Mouse (Mus musculus) neural tube, embryonic 11.5 days (tissue): Measurements from ENCODE around the gene Ptpn1. TPM values are rescaled to one million over a fixed set of nuclear protein-coding genes. Genes with fewer than 3 reads are reported as not detected.

Source experiments
- ATAC-seq: fragments of 200-750 bp; cut with Nextera tagmentation; 2 replicates; pipeline ENCODE4 v1.8.0; 2017; ENCODE audit warnings: moderate number of reproducible peaks, mild to moderate bottlenecking, moderate TSS enrichment, moderate library complexity; ENCODE audit not compliant: insufficient read depth, low FRiP score, low TSS enrichment
- DNase-seq: peaks from one replicate; pipeline ENCODE4 v3.0.0-alpha.2; 2015; ENCODE audit warnings: low spot score
- H3K27ac ChIP-seq: fragments of 300-500 bp; sonication (generic); 2 replicates; pipeline ENCODE4 v1.5.1; 2014; ENCODE audit warnings: low read depth, mild to moderate bottlenecking, low read length
- H3K27me3 ChIP-seq: fragments of 300-500 bp; sonication (generic); 2 replicates; pipeline ENCODE4 v1.6.1; 2014; ENCODE audit warnings: mild to moderate bottlenecking, low read length, mixed read lengths; ENCODE audit not compliant: control insufficient read depth, insufficient read depth
- H3K36me3 ChIP-seq: fragments of 300-500 bp; sonication (generic); 2 replicates; pipeline ENCODE4 v1.6.1; 2014; ENCODE audit warnings: mild to moderate bottlenecking, low read length, moderate library complexity, mixed read lengths; ENCODE audit not compliant: control insufficient read depth, insufficient read depth
- H3K4me1 ChIP-seq: fragments of 300-500 bp; sonication (generic); 2 replicates; pipeline ENCODE4 v1.6.1; 2014; ENCODE audit warnings: low read length, mixed read lengths; ENCODE audit not compliant: control insufficient read depth, insufficient read depth
- H3K4me2 ChIP-seq: fragments of 300-500 bp; sonication (generic); 2 replicates; pipeline ENCODE4 v1.6.1; 2014; ENCODE audit warnings: low read depth, mild to moderate bottlenecking, moderate library complexity
- H3K4me3 ChIP-seq: fragments of 300-500 bp; sonication (generic); 2 replicates; pipeline ENCODE4 v1.5.1; 2014; ENCODE audit warnings: low read depth, low read length
- H3K9ac ChIP-seq: fragments of 300-500 bp; sonication (generic); 2 replicates; pipeline ENCODE4 v1.6.1; 2014; ENCODE audit warnings: mild to moderate bottlenecking, low read length
- H3K9me3 ChIP-seq: fragments of 300-500 bp; sonication (generic); 2 replicates; pipeline ENCODE4 v1.6.1; 2016; ENCODE audit warnings: low read length; ENCODE audit not compliant: control insufficient read depth
- WGBS: fragments of 180-500 bp; shearing (Covaris S2); extraction: QIAGEN DNeasy Blood & Tissue Kit; methylation state at CpG from one replicate; pipeline ENCODE4 v1.1.7; 2014; 5-methylcytosine and 5-hydroxymethylcytosine counted together
- polyA plus RNA-seq: library from polyadenylated mRNA; unstranded; fragments of >200 nt; fragmentation: Nextera tagmentation; extraction: Ambion mirVana; gene quantifications from 2 replicates; pipeline ENCODE4 v1.2.1, GENCODE M21; 2014

Gene Ptpn1
- polyA plus RNA-seq, 1 experiment from 2014 or later, result 98.9 TPM

- peaks cover 2% of the 10 kb centered on the region; the same call in 1 of the 2 replicates for H3K4me1 ChIP-seq
- peaks cover 3% of the 10 kb centered on the region for H3K36me3 ChIP-seq
- H3K4me2 ChIP-seq, result no peak overlapping the region
- DNase-seq (no peak), ATAC-seq (no peak)
- no peak overlapping the region for H3K27ac ChIP-seq
- WGBS, result 93% methylated on average over 9 of the region's 9 CpGs
- H3K4me3 ChIP-seq, result no peak overlapping the region
- no peak overlapping the region for H3K9ac ChIP-seq
- no peaks in the 10 kb centered on the region for H3K27me3 ChIP-seq
- H3K9me3 ChIP-seq, result no peaks in the 10 kb centered on the region
These were observed 32.0 kb downstream of the Ptpn1 start for GRCm38 (mm10) chr2:167963778-167964300.

- Histone ChIP-seq H3K27ac (no peak overlapping the region), H3K4me1 (no peaks in the 10 kb centered on the region; the same call in 1 of the 2 replicates), H3K4me2 (no peak overlapping the region), H3K4me3 (no peak overlapping the region), H3K36me3 (peaks cover 3% of the 10 kb centered on the region), H3K27me3 (no peaks in the 10 kb centered on the region), H3K9me3 (no peaks in the 10 kb centered on the region), H3K9ac (no peak overlapping the region)
- ATAC-seq, result no peak
- no peak for DNase-seq
- WGBS, result 96% methylated on average over 9 of the region's 9 CpGs
These were observed 32.5 kb downstream of the Ptpn1 start for GRCm38 (mm10) chr2:167964320-167964719.

GRCm38 (mm10) chr2:167965911-167966310 lies 34.1 kb downstream of the Ptpn1 start:
- 88% methylated on average over 3 of the region's 3 CpGs for WGBS
- no peak overlapping the region for H3K4me2 ChIP-seq
- ATAC-seq (no peak), DNase-seq (no peak)
- no peaks in the 10 kb centered on the region for H3K27me3 ChIP-seq
- no peak overlapping the region for H3K4me3 ChIP-seq
- H3K9ac ChIP-seq, result no peak overlapping the region
- H3K36me3 ChIP-seq, result peaks cover 6% of the 10 kb centered on the region
- no peaks in the 10 kb centered on the region for H3K9me3 ChIP-seq
- H3K4me1 ChIP-seq, result no peaks in the 10 kb centered on the region
- no peak overlapping the region for H3K27ac ChIP-seq

- WGBS, result 90% methylated on average over 7 of the region's 7 CpGs
- Histone ChIP-seq H3K27me3 (no peaks in the 10 kb centered on the region), H3K4me1 (no peaks in the 10 kb centered on the region), H3K9ac (no peak overlapping the region), H3K27ac (no peak overlapping the region), H3K4me3 (no peak overlapping the region), H3K4me2 (no peak overlapping the region), H3K9me3 (no peaks in the 10 kb centered on the region), H3K36me3 (peaks cover 12% of the 10 kb centered on the region)
- DNase-seq (no peak), ATAC-seq (no peak)
These were observed 36.6 kb downstream of the Ptpn1 start for GRCm38 (mm10) chr2:167968504-167968903.

- H3K4me2 ChIP-seq, result no peak overlapping the region
- no peak overlapping the region for H3K27ac ChIP-seq
- H3K9me3 ChIP-seq, result no peaks in the 10 kb centered on the region
- no peaks in the 10 kb centered on the region for H3K27me3 ChIP-seq
- H3K36me3 ChIP-seq, result peaks cover 15% of the 10 kb centered on the region
- 94% methylated on average over 10 of the region's 10 CpGs for WGBS
- H3K4me3 ChIP-seq, result no peak overlapping the region
- ATAC-seq (no peak), DNase-seq (no peak)
- H3K4me1 ChIP-seq, result no peaks in the 10 kb centered on the region
- H3K9ac ChIP-seq, result no peak overlapping the region
These were observed 38.1 kb downstream of the Ptpn1 start for GRCm38 (mm10) chr2:167969851-167970541.

GRCm38 (mm10) chr2:167972146-167972545 lies 40.3 kb downstream of the Ptpn1 start:
- Histone ChIP-seq H3K4me3 (no peak overlapping the region), H3K9me3 (no peaks in the 10 kb centered on the region), H3K36me3 (peaks cover 21% of the 10 kb centered on the region), H3K27me3 (no peaks in the 10 kb centered on the region), H3K4me1 (no peaks in the 10 kb centered on the region), H3K4me2 (no peak overlapping the region), H3K27ac (no peak overlapping the region), H3K9ac (no peak overlapping the region)
- 77% methylated on average over 5 of the region's 5 CpGs for WGBS
- no peak for DNase-seq
- ATAC-seq, result no peak

- Histone ChIP-seq H3K9ac (no peak overlapping the region), H3K27ac (no peak overlapping the region), H3K4me1 (no peaks in the 10 kb centered on the region), H3K4me3 (no peak overlapping the region), H3K9me3 (no peaks in the 10 kb centered on the region), H3K4me2 (no peak overlapping the region), H3K36me3 (peaks cover 21% of the 10 kb centered on the region), H3K27me3 (no peaks in the 10 kb centered on the region)
- ATAC-seq (no peak), DNase-seq (no peak)
- WGBS, result 74% methylated on average over 1 of the region's 1 CpGs
These were observed 41.0 kb downstream of the Ptpn1 start for GRCm38 (mm10) chr2:167972809-167973208.

- Histone ChIP-seq H3K9ac (no peak overlapping the region), H3K9me3 (no peaks in the 10 kb centered on the region), H3K4me3 (no peak overlapping the region), H3K36me3 (peaks cover 18% of the 10 kb centered on the region), H3K4me1 (no peaks in the 10 kb centered on the region), H3K27ac (no peak overlapping the region), H3K4me2 (no peak overlapping the region), H3K27me3 (no peaks in the 10 kb centered on the region)
- DNase-seq (no peak), ATAC-seq (no peak)
- WGBS, result 85% methylated on average over 12 of the region's 12 CpGs
These were observed 43.9 kb downstream of the Ptpn1 start for GRCm38 (mm10) chr2:167975746-167976145.

GRCm38 (mm10) chr2:167978271-167978670 lies 46.4 kb downstream of the Ptpn1 start:
- peaks cover 12% of the 10 kb centered on the region for H3K36me3 ChIP-seq
- 96% methylated on average over 10 of the region's 10 CpGs for WGBS
- H3K9ac ChIP-seq, result no peak overlapping the region
- no peaks in the 10 kb centered on the region for H3K27me3 ChIP-seq
- DNase-seq, result no peak
- H3K4me3 ChIP-seq, result no peak overlapping the region
- no peak overlapping the region for H3K27ac ChIP-seq
- ATAC-seq, result no peak
- no peaks in the 10 kb centered on the region for H3K4me1 ChIP-seq
- H3K9me3 ChIP-seq, result no peaks in the 10 kb centered on the region
- H3K4me2 ChIP-seq, result no peak overlapping the region
